Mouse (Mus musculus) embryonic fibroblast, embryonic 13.5 days (primary cell): Measurements from ENCODE around the gene Gjd2. TPM values are rescaled to one million over a fixed set of nuclear protein-coding genes. Genes with fewer than 3 reads are reported as not detected.

Source experiments
- H3K27ac ChIP-seq: 2 replicates; pipeline ENCODE4 v1.5.1; 2012; ENCODE audit warnings: low read length, control low read depth, inconsistent platforms; ENCODE audit not compliant: insufficient read depth
- H3K4me1 ChIP-seq: 2 replicates; pipeline ENCODE4 v1.6.1; 2011; ENCODE audit warnings: low read length; ENCODE audit not compliant: control insufficient read depth, insufficient read depth
- H3K4me3 ChIP-seq: 2 replicates; pipeline ENCODE4 v1.5.1; 2011; ENCODE audit warnings: mild to moderate bottlenecking, control low read depth, low read length; ENCODE audit not compliant: insufficient read depth
- CTCF ChIP-seq: IDR thresholded peaks from 2 replicates; pipeline ENCODE4 v1.5.1; 2011; ENCODE audit warnings: mild to moderate bottlenecking, control low read depth, low read length, moderate library complexity, borderline replicate concordance; ENCODE audit not compliant: insufficient read depth
- POLR2A ChIP-seq: IDR thresholded peaks from 2 replicates; pipeline ENCODE4 v1.6.1; 2011; ENCODE audit warnings: low read depth, mild to moderate bottlenecking, control low read depth, low read length, moderate library complexity
- polyA plus RNA-seq: library from polyadenylated mRNA; stranded (reverse); fragments of >200 nt; gene quantifications from 2 replicates; pipeline ENCODE4 v1.2.4, GENCODE M21; 2011; ENCODE audit warnings: low read depth; ENCODE audit not compliant: missing spikeins, insufficient read length

Gjd2 gene
- polyA plus RNA-seq, 1 experiment: not detected

DNA sequence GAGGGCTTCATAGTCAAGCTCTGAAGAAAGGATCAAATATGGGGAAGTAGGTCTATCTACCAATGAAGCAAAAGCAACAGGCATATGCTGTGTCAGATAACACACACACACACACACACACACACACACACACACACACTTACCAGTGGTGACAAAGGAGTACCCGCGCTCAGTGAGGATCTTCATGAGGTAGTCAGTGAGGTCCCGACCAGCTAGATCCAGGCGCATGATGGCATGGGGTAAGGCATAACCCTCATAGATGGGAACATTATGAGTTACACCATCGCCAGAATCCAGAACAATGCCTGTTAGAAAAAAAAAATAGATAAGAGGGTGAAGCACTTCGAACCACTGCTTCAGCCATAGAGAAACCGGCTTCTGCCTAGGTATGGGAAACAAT, 36.0 kb upstream of the Gjd2 start:
- H3K27ac ChIP-seq: no peak overlapping the region
- H3K4me3 ChIP-seq: no peak overlapping the region
- TF ChIP-seq POLR2A (no peak), CTCF (no peak)
- H3K4me1 ChIP-seq: no peaks in the 10 kb centered on the region

DNA sequence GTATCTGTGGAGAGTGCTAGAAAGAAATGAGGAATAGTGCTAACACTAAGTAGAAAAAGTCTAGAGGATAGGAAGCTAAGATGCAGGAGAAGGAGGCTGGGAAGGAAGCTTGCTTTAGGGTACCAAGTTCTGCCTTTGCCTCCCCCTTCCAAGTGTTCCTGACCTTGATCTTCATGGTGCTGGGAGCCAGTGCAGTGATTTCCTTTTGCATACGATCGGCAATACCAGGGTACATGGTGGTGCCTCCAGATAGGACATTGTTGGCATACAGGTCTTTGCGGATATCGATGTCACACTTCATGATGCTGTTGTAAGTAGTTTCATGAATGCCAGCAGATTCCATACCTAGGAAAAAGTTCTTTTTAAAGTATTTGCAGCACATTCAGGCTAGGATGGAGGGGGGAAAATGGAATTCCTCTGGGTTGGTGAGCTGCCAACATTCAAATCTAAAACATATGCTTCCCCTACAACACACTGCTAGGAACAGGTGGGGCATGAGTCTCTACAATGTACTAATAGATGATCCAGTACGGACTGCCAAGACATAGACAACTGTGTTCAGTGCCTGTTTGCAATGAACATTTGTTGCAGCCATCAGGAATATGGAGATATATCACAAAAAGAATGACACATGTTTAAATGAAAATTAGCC, 34.7 kb upstream of the Gjd2 start:
- H3K27ac ChIP-seq: no peak overlapping the region
- no peak for TF ChIP-seq POLR2A
- no peak for TF ChIP-seq CTCF

GRCm38 (mm10) chr2:114046151-114046664, 32.8 kb upstream of the Gjd2 start:
- Histone ChIP-seq H3K27ac (no peak overlapping the region), H3K4me1 (no peaks in the 10 kb centered on the region), H3K4me3 (no peak overlapping the region)
- TF ChIP-seq CTCF (no peak), POLR2A (no peak)

More for the DNA sequence above, 34.7 kb upstream of the Gjd2 start:
- Histone ChIP-seq H3K4me3 (no peak overlapping the region), H3K4me1 (no peaks in the 10 kb centered on the region)

GRCm38 (mm10) chr2:114037926-114038325, 24.5 kb upstream of the Gjd2 start:
- TF ChIP-seq POLR2A (no peak), CTCF (no peak)
- Histone ChIP-seq H3K4me1 (no peaks in the 10 kb centered on the region), H3K27ac (no peak overlapping the region), H3K4me3 (no peak overlapping the region)

DNA sequence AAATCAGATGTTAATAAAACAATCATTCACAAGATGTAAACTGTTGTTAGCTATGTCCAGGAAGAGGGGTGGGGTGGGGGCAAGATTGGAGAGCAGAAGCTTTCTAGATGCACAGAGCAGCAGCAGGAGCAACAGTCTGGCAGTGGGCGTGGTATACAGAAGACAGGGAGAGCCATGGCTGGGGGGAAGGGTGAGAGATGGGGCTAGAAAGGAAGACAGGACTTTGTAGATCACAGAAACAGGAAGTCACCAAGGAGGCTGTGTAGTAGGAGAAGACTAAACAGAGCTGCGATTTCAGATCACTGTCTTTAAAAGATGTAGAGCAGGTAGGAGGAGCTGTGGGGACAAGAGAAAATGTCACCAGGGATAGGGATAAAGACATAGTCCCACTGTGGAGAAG, 18.8 kb upstream of the Gjd2 start:
- TF ChIP-seq POLR2A (no peak), CTCF (no peak)
- H3K4me1 ChIP-seq: no peaks in the 10 kb centered on the region
- H3K4me3 ChIP-seq: no peak overlapping the region
- H3K27ac ChIP-seq: no peak overlapping the region

GRCm38 (mm10) chr2:114023383-114023782, 10.0 kb upstream of the Gjd2 start:
- Histone ChIP-seq H3K27ac (no peak overlapping the region), H3K4me1 (no peaks in the 10 kb centered on the region), H3K4me3 (no peak overlapping the region)
- TF ChIP-seq CTCF (no peak), POLR2A (no peak)

GRCm38 (mm10) chr2:114020210-114020563, 6.8 kb upstream of the Gjd2 start:
- Histone ChIP-seq H3K4me3 (no peak overlapping the region), H3K4me1 (no peaks in the 10 kb centered on the region), H3K27ac (no peak overlapping the region)
- TF ChIP-seq CTCF: no peak
- no peak for TF ChIP-seq POLR2A

- no peak overlapping the region for H3K4me3 ChIP-seq
- no peaks in the 10 kb centered on the region for H3K4me1 ChIP-seq
- no peak overlapping the region for H3K27ac ChIP-seq
- no peak for TF ChIP-seq POLR2A
- TF ChIP-seq CTCF: no peak
Observed at GRCm38 (mm10) chr2:114019474-114020209, 6.2 kb upstream of the Gjd2 start.

DNA sequence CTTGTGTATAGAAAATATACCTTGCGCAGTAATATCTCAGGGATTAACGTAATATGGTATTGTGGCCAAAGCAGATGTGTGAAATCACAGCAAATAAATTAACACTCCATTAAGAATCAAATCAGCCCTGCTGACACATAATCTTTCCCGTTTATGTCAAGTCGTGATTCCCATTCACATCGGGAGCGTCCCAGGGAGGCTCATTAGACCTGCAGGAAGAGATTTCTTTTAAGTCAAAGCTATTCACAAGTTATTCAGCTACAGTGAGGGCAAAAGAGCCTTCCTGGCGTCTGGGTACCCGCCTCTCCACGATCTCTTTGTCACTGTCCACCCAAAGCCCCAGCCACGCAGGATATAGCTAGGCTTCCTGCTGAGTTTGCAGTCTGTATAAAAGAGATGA, 4.7 kb upstream of the Gjd2 start:
- TF ChIP-seq CTCF (no peak), POLR2A (no peak)
- no peak overlapping the region for H3K4me3 ChIP-seq
- no peak overlapping the region for H3K27ac ChIP-seq
- H3K4me1 ChIP-seq: no peaks in the 10 kb centered on the region

DNA sequence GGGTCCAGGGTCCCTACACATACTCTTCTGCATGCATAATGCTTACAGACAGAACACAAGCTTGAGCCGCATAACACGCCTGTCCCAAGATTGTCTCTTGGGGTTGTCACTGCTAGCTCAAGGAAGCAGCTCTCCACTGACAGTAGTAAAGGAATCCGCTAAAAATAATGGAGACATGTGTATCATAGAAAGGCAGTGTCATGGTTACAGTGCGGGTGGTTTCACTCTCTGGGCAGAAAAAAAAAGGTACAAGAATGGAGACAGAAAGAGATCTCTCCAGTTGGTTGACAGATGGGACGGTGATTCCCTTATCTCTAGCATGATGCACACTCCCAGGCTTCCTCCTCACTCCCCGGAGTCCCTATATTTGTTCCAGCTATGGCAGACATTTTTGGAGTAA, 1.4 kb upstream of the Gjd2 start:
- Histone ChIP-seq H3K27ac (no peak overlapping the region), H3K4me3 (no peak overlapping the region), H3K4me1 (no peaks in the 10 kb centered on the region)
- no peak for TF ChIP-seq POLR2A
- TF ChIP-seq CTCF: no peak
